Mouse (Mus musculus) limb, embryonic 14.5 days (tissue): ENCODE measurements at regions not wholly inside any gene's neighbourhood (a gene's known extent, or its start where the extent isn't known, plus 50 kb on each side); places are given as distances from the start of the nearest gene placed in this dataset.

Experiments used
- ATAC-seq: fragments of 200-750 bp; cut with Nextera tagmentation; 2 replicates; pipeline ENCODE4 v1.8.0; 2017; ENCODE audit warnings: low read depth, moderate number of reproducible peaks, moderate TSS enrichment; ENCODE audit not compliant: low FRiP score
- DNase-seq: peaks from one replicate; pipeline ENCODE4 v3.0.0-alpha.2; 2015; ENCODE audit warnings: low spot score
- H3K27ac ChIP-seq: fragments of 300-500 bp; sonication (generic); replicated peaks from 2 replicates; pipeline ENCODE4 v1.5.1; 2014; ENCODE audit warnings: low read depth, mild to moderate bottlenecking, low read length, moderate library complexity, mixed read lengths
- H3K27me3 ChIP-seq: fragments of 300-500 bp; sonication (generic); 2 replicates; pipeline ENCODE4 v1.6.1; 2014; ENCODE audit warnings: low read length, mixed read lengths; ENCODE audit not compliant: control insufficient read depth, insufficient read depth
- H3K36me3 ChIP-seq: fragments of 300-500 bp; sonication (generic); 2 replicates; pipeline ENCODE4 v1.6.1; 2014; ENCODE audit warnings: mild to moderate bottlenecking, low read length, moderate library complexity, mixed read lengths; ENCODE audit not compliant: control insufficient read depth, insufficient read depth
- H3K4me1 ChIP-seq: fragments of 300-500 bp; sonication (generic); 2 replicates; pipeline ENCODE4 v1.6.1; 2014; ENCODE audit warnings: antibody characterized with exemption, low read length, mixed read lengths; ENCODE audit not compliant: control insufficient read depth, insufficient read depth
- H3K4me2 ChIP-seq: fragments of 300-500 bp; sonication (generic); replicated peaks from 2 replicates; pipeline ENCODE4 v1.6.1; 2014; ENCODE audit warnings: low read depth, mild to moderate bottlenecking, low read length, moderate library complexity; ENCODE audit not compliant: severe bottlenecking
- H3K4me3 ChIP-seq: fragments of 300-500 bp; sonication (generic); replicated peaks from 2 replicates; pipeline ENCODE4 v1.5.1; 2014; ENCODE audit warnings: low read length
- H3K9ac ChIP-seq: fragments of 300-500 bp; sonication (generic); 2 replicates; pipeline ENCODE4 v1.6.1; 2014; ENCODE audit warnings: mild to moderate bottlenecking, low read depth, low read length, moderate library complexity; ENCODE audit not compliant: severe bottlenecking
- H3K9me3 ChIP-seq: fragments of 300-500 bp; sonication (generic); 2 replicates; pipeline ENCODE4 v1.6.1; 2016; ENCODE audit warnings: low read length; ENCODE audit not compliant: control insufficient read depth
- POLR2A ChIP-seq: fragments of 200-500 bp; IDR thresholded peaks from 2 replicates; pipeline ENCODE4 v1.8.0; 2012; ENCODE audit warnings: inconsistent platforms, mild to moderate bottlenecking, moderate library complexity, borderline replicate concordance; ENCODE audit not compliant: insufficient read depth, insufficient read length; ENCODE audit errors: extremely low read depth
- WGBS: fragments of 180-500 bp; shearing (Covaris S2); extraction: QIAGEN DNeasy Blood & Tissue Kit; methylation state at CpG from one replicate; pipeline ENCODE4 v1.1.7; 2014; 5-methylcytosine and 5-hydroxymethylcytosine counted together

- TF ChIP-seq POLR2A: no peak
Observed at GRCm38 (mm10) chr14:24617126-24617375, 130.1 kb downstream of the Rps24 start.

GRCm38 (mm10) chr14:24617393-24617861, 130.5 kb downstream of the Rps24 start:
- H3K36me3 ChIP-seq: no peaks in the 10 kb centered on the region
- ATAC-seq: no peak
- no peak overlapping the region for H3K27ac ChIP-seq
- WGBS: 74% methylated on average over 10 of the region's 10 CpGs
- no peaks in the 10 kb centered on the region for H3K27me3 ChIP-seq
- TF ChIP-seq POLR2A: no peak
- no peak overlapping the region for H3K4me2 ChIP-seq
- H3K9me3 ChIP-seq: no peaks in the 10 kb centered on the region
- H3K4me3 ChIP-seq: no peak overlapping the region
- no peak for DNase-seq
- no peaks in the 10 kb centered on the region for H3K4me1 ChIP-seq
- H3K9ac ChIP-seq: no peak overlapping the region

More at GRCm38 (mm10) chr14:24617126-24617375, 130.1 kb downstream of the Rps24 start:
- Histone ChIP-seq H3K9ac (no peak overlapping the region), H3K9me3 (no peaks in the 10 kb centered on the region), H3K27me3 (no peaks in the 10 kb centered on the region), H3K36me3 (no peaks in the 10 kb centered on the region), H3K4me1 (no peaks in the 10 kb centered on the region), H3K27ac (no peak overlapping the region), H3K4me3 (no peak overlapping the region), H3K4me2 (no peak overlapping the region)
- DNase-seq (no peak), ATAC-seq (no peak)
- WGBS: 68% methylated on average over 3 of the region's 3 CpGs

DNA sequence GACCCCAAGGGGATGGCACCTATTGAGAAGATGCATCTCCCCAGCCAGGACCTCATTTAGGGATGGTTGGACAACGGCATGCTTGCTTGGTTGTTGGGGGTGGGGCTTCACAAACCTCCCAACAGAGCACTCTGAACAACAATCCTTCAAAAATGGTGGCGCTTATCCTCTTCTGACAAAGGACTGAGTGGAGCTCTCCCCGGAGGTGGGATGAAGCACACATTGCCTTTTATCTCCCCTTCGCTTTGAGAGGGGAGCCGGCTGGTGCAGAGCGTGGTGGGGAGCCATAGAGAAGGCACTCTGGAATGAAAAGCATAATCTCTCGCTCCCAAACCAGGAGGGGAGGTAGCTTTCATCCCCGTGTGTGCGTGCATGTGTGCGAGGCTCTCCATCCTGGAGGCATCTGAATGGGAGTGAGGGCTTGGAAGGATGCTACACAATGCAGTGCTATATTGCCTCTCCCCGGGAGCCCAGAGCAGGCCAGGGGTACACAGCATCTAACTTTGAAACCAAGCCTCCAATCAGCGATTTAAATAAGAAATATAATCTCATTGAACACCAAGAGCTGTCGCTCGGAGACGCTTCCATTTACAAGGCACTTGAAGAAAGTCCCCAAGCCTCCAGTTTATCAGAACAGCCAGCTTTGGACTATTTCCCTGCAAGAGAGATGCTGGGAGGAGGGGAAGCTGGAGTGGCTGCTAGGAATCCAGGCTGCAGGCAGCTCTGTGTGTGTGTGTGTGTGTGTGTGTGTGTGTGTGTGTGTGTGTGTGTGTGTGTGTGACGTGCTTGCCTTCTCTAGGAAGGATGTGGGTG, 131.5 kb downstream of the Rps24 start:
- H3K9me3 ChIP-seq: no peaks in the 10 kb centered on the region
- no peak overlapping the region for H3K9ac ChIP-seq
- no peak for TF ChIP-seq POLR2A
- ATAC-seq: no peak
- H3K27ac ChIP-seq: no peak overlapping the region
- H3K36me3 ChIP-seq: no peaks in the 10 kb centered on the region
- H3K4me1 ChIP-seq: no peaks in the 10 kb centered on the region
- no peak overlapping the region for H3K4me2 ChIP-seq
- no peak overlapping the region for H3K4me3 ChIP-seq
- no peak for DNase-seq
- 61% methylated on average over 16 of the region's 16 CpGs for WGBS
- no peaks in the 10 kb centered on the region for H3K27me3 ChIP-seq

DNA sequence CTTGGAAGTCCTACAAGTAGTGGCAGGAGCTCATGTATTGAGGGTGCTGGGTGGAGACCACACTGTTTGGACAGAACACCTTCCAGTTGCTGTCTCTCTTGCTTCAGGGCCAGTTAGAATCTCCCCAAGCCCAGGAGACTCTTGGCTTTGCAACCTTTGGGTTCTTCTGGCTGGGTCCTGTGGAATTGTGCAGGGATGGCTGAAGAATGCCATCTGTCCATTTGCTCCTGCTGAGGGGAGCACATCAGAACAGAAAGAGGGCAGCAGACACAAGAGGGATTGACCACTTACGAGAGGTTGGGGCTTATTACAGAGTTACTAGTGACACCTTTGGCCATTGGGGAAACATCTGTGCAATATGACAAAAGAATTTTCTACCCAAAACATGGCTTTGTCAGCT, 145.1 kb downstream of the Rps24 start:
- no peak overlapping the region for H3K9ac ChIP-seq
- H3K36me3 ChIP-seq: no peaks in the 10 kb centered on the region
- peaks cover under 1% of the 10 kb centered on the region; the same call in 1 of the 2 replicates for H3K9me3 ChIP-seq
- DNase-seq (no peak), ATAC-seq (no peak)
- H3K4me3 ChIP-seq: no peak overlapping the region
- no peaks in the 10 kb centered on the region for H3K4me1 ChIP-seq
- TF ChIP-seq POLR2A: no peak
- no peak overlapping the region for H3K4me2 ChIP-seq
- H3K27ac ChIP-seq: no peak overlapping the region
- H3K27me3 ChIP-seq: no peaks in the 10 kb centered on the region
- WGBS: 77% methylated on average over 1 of the region's 1 CpGs

DNA sequence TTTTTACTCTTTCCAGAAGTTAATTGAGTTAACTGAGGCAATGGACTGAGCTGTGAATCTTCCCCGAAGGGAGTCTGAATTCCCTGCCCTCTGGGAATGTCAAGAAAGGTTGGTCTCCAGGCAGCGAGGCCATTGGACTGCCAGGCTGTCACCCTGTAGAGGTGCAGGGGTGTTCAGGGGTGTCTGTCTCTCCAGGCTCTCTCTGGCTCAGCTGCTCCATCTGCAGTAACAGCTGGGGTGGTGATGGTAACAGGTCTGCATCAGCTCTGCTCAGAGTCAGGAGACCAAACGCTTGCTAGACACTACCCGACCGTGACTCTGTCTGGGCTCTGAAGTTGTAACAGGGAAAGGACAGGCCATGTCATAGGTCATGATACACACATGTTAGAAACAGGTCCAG, 154.9 kb downstream of the Rps24 start:
- H3K4me2 ChIP-seq: no peak overlapping the region
- 43% methylated on average over 5 of the region's 5 CpGs for WGBS
- ATAC-seq: no peak

More for the DNA sequence above, 154.9 kb downstream of the Rps24 start:
- Histone ChIP-seq H3K9ac (no peak overlapping the region), H3K27me3 (no peaks in the 10 kb centered on the region), H3K27ac (no peak overlapping the region), H3K36me3 (no peaks in the 10 kb centered on the region), H3K9me3 (no peaks in the 10 kb centered on the region), H3K4me1 (peaks cover 10% of the 10 kb centered on the region), H3K4me3 (no peak overlapping the region)
- no peak for DNase-seq
- TF ChIP-seq POLR2A: no peak
